Mouse (Mus musculus) liver, adult 2 months (tissue): ENCODE data around the gene Zfp473. TPM values are rescaled to one million over a fixed set of nuclear protein-coding genes. Genes with fewer than 3 reads are reported as not detected.

Experiments used
- DNase-seq: peaks from one replicate; pipeline ENCODE4 v3.0.0-alpha.2; 2011; ENCODE audit warnings: low read depth, low spot score; ENCODE audit errors: extremely low read depth
- H3K27ac ChIP-seq: fragments of 200-500 bp; replicated peaks from 2 replicates; pipeline ENCODE4 v1.5.1; 2012; ENCODE audit warnings: low read depth, mild to moderate bottlenecking, control low read depth, inconsistent platforms, low read length; ENCODE audit not compliant: insufficient read depth
- H3K27me3 ChIP-seq: fragments of 200-500 bp; 2 replicates; pipeline ENCODE4 v1.6.1; 2012; ENCODE audit warnings: mild to moderate bottlenecking, moderate library complexity, low read length, inconsistent platforms; ENCODE audit not compliant: control insufficient read depth, insufficient read depth
- H3K36me3 ChIP-seq: fragments of 200-500 bp; 2 replicates; pipeline ENCODE4 v1.6.1; 2012; ENCODE audit warnings: low read length, inconsistent platforms; ENCODE audit not compliant: control insufficient read depth, insufficient read depth
- H3K4me1 ChIP-seq: fragments of 200-500 bp; 2 replicates; pipeline ENCODE4 v1.6.1; 2011; ENCODE audit warnings: low read length; ENCODE audit not compliant: control insufficient read depth, insufficient read depth
- H3K4me3 ChIP-seq: fragments of 200-500 bp; 2 replicates; pipeline ENCODE4 v1.5.1; 2011; ENCODE audit warnings: low read depth, mild to moderate bottlenecking, control low read depth, low read length, moderate library complexity; ENCODE audit not compliant: insufficient read depth
- H3K79me2 ChIP-seq: fragments of 200-500 bp; 2 replicates; pipeline ENCODE4 v1.6.1; 2012; ENCODE audit warnings: inconsistent platforms, mild to moderate bottlenecking, low read length, moderate library complexity; ENCODE audit not compliant: control insufficient read depth, insufficient read depth
- H3K9ac ChIP-seq: fragments of 200-500 bp; 2 replicates; pipeline ENCODE4 v1.6.1; 2012; ENCODE audit warnings: low read depth, mild to moderate bottlenecking, control low read depth, inconsistent platforms, low read length
- CTCF ChIP-seq: fragments of 200-500 bp; IDR thresholded peaks from 2 replicates; pipeline ENCODE4 v1.5.1; 2011; ENCODE audit warnings: low read depth, low read length, control low read depth
- POLR2A ChIP-seq: fragments of 200-500 bp; IDR thresholded peaks from 2 replicates; pipeline ENCODE4 v1.6.1; 2011; ENCODE audit warnings: low read length, control low read depth; ENCODE audit not compliant: insufficient read depth; ENCODE audit errors: extremely low read depth
- WGBS: fragments of 180-500 bp; shearing (Covaris S2); methylation state at CpG from one replicate; pipeline ENCODE4 v1.1.7; 2018; 5-methylcytosine and 5-hydroxymethylcytosine counted together
- polyA plus RNA-seq: library from polyadenylated mRNA; depleted of rRNA; stranded (reverse); fragments of >200 nt; gene quantifications from 2 replicates; pipeline ENCODE4 v1.2.3, GENCODE M21; 2012
- total RNA-seq: library from RNA; depleted of rRNA; stranded (reverse); fragments of >200 nt; gene quantifications from 2 replicates; pipeline ENCODE4 v1.2.3, GENCODE M21; 2014

The Zfp473 gene
- total and polyA plus RNA-seq, 2 experiments = 0.04 to 0.28 TPM

DNA sequence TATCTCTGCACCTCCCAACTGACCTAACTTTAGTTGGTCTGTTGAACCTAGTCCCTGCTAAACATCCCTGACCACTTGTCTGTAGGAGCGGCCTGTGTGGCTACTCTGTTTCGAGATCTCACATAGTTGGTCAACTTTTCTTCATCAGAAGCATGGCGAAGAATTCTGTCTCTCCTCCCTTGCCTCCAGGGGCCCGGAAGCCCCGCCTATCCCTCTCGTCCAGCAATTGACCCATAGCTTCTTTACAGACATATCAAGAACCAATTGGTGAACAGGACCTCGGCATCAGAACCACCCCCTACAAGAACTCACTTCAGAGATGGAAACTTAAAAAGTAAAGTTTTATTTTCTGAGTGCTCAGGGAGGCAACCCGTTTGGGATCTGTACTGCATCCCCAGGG, 47.9 kb downstream of the Zfp473 start:
- no peaks in the 10 kb centered on the region for H3K36me3 ChIP-seq
- no peak overlapping the region for H3K4me3 ChIP-seq
- no peaks in the 10 kb centered on the region for H3K79me2 ChIP-seq
- no peaks in the 10 kb centered on the region for H3K27me3 ChIP-seq
- H3K27ac ChIP-seq = no peak overlapping the region
- no peak overlapping the region for H3K9ac ChIP-seq
- 74% methylated on average over 8 of the region's 8 CpGs for WGBS
- DNase-seq = no peak
- no peaks in the 10 kb centered on the region for H3K4me1 ChIP-seq
- TF ChIP-seq POLR2A (no peak), CTCF (no peak)

DNA sequence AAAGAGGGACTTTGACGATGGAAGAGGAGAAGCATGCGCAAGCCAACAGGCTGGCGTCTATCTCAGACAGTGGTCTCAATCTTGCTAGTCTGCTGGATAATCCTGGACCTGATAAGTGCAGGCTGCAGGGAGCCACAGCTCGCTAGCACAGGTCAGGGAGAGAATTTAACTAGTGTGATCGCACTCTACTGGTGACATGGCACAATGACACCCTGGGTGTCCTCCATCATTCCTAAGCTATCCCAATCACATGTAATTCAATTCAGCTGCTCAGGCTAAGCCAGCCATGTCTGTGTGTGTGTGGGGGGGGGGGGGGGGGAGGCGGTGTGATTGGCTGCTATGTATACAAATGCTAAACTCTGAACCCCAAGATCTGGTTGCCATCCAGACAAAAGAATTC, 48.9 kb downstream of the Zfp473 start:
- Histone ChIP-seq H3K79me2 (no peaks in the 10 kb centered on the region), H3K4me1 (no peaks in the 10 kb centered on the region; the same call in 1 of the 2 replicates), H3K9ac (no peak overlapping the region), H3K27ac (no peak overlapping the region), H3K27me3 (no peaks in the 10 kb centered on the region), H3K4me3 (no peak overlapping the region), H3K36me3 (no peaks in the 10 kb centered on the region)
- TF ChIP-seq CTCF (peak; percentile 69), POLR2A (no peak)
- WGBS = 15% methylated on average over 6 of the region's 6 CpGs
- peak; percentile 24 for DNase-seq

GRCm38 (mm10) chr7:44697980-44698379, 52.9 kb downstream of the Zfp473 start:
- Histone ChIP-seq H3K27me3 (no peaks in the 10 kb centered on the region), H3K36me3 (no peaks in the 10 kb centered on the region)

GRCm38 (mm10) chr7:44697191-44697710, 53.6 kb downstream of the Zfp473 start:
- H3K4me1 ChIP-seq = no peaks in the 10 kb centered on the region; the same call in 1 of the 2 replicates
- no peaks in the 10 kb centered on the region for H3K79me2 ChIP-seq
- peak; percentile 8 for DNase-seq
- no peaks in the 10 kb centered on the region for H3K36me3 ChIP-seq
- WGBS = 15% methylated on average over 20 of the region's 20 CpGs
- no peaks in the 10 kb centered on the region for H3K27me3 ChIP-seq
- no peak overlapping the region for H3K27ac ChIP-seq
- H3K4me3 ChIP-seq = no peak overlapping the region
- no peak for TF ChIP-seq POLR2A
- no peak for TF ChIP-seq CTCF
- H3K9ac ChIP-seq = no peak overlapping the region

More at GRCm38 (mm10) chr7:44697980-44698379, 52.9 kb downstream of the Zfp473 start:
- no peak for DNase-seq
- Histone ChIP-seq H3K4me3 (no peak overlapping the region), H3K9ac (no peak overlapping the region), H3K79me2 (no peaks in the 10 kb centered on the region), H3K4me1 (no peaks in the 10 kb centered on the region; the same call in 1 of the 2 replicates), H3K27ac (no peak overlapping the region)
- 65% methylated on average over 7 of the region's 7 CpGs for WGBS
- no peak for TF ChIP-seq POLR2A

GRCm38 (mm10) chr7:44695223-44695622, 55.6 kb downstream of the Zfp473 start:
- Histone ChIP-seq H3K27ac (no peak overlapping the region), H3K36me3 (no peaks in the 10 kb centered on the region), H3K9ac (no peak overlapping the region), H3K79me2 (no peaks in the 10 kb centered on the region), H3K4me3 (no peak overlapping the region), H3K4me1 (no peaks in the 10 kb centered on the region; the same call in 1 of the 2 replicates), H3K27me3 (no peaks in the 10 kb centered on the region)
- DNase-seq = peak; percentile 14
- TF ChIP-seq POLR2A = no peak
- no peak for TF ChIP-seq CTCF
- WGBS = 64% methylated on average over 4 of the region's 4 CpGs

DNA sequence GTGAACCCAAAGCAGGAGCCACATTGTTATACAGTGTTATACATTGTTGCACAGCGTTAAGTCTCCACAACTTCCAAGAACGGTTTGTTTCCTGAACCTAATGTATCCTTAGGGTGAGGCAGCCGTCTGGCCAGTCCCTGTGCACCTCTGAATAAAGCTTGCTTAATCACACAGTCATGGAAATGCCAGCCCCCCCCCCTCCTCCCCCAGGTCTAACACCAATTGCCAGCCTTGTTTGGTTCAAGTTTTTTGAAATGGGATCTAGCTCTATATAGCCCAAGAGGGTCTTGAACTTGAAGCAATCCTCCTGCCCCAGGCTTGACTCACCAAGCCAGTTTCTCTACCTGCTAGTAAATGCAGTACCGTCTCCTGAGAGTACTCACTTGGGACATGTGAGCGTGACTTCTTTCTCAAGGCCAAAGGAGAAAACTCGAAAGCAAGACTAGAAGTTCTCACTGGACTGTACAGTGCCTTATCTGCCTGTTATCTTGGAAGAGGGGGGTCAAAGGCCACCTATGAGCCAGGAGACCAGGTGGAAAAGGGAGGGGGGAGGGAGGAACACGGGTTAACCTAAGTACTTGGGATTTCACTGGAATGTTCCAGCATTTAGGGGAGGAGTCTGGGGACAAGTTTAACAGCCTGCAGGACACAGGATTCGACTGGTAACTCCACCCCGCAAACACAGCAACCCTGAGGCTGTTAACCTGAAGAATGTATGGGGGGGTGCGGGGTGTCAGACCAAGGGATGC, 57.2 kb downstream of the Zfp473 start:
- Histone ChIP-seq H3K4me1 (no peaks in the 10 kb centered on the region; the same call in 1 of the 2 replicates), H3K27ac (no peak overlapping the region), H3K9ac (no peak overlapping the region), H3K36me3 (no peaks in the 10 kb centered on the region), H3K79me2 (no peaks in the 10 kb centered on the region), H3K4me3 (no peak overlapping the region), H3K27me3 (no peaks in the 10 kb centered on the region)
- peak; percentile 2 for DNase-seq
- WGBS = 68% methylated on average over 10 of the region's 10 CpGs
- TF ChIP-seq CTCF = no peak
- no peak for TF ChIP-seq POLR2A
